Mouse (Mus musculus): ENCODE measurements around the gene Cdk1.

GRCm38 (mm10) chr10:69302667-69303066 lies 50.1 kb downstream of the Cdk1 start:
- TF ChIP-seq GATA1 (IDR thresholded peaks at IDR 0.05; ENCODE audit: borderline replicate concordance, low read length) (no peak), FLI1 (IDR thresholded peaks at IDR 0.05; ENCODE audit: low read length) (no peak)

All from megakaryocyte, embryonic 14.5 days (primary cell).